Mouse (Mus musculus): ENCODE results near the gene Zfp385b. TPM values are rescaled to one million over a fixed set of nuclear protein-coding genes. Genes with fewer than 3 reads are reported as not detected.
A peak's percentile ranks its signal among the peaks of the same experiment; 100 is the strongest.

Gene Zfp385b
- polyA plus RNA-seq, 1 experiment from 2014 or later, result 2.8 TPM

GRCm38 (mm10) chr2:77777047-77777686 is 42.3 kb downstream of the Zfp385b start:
- Histone ChIP-seq H3K27me3 (no peaks in the 10 kb centered on the region), H3K27ac (replicated peaks) (peak overlapping the region; percentile 10; the same call in 1 of the 2 replicates), H3K4me3 (no peak overlapping the region), H3K4me1 (peaks cover 19% of the 10 kb centered on the region), H3K9me3 (no peaks in the 10 kb centered on the region), H3K4me2 (replicated peaks) (peak overlapping the region; percentile 29), H3K36me3 (no peaks in the 10 kb centered on the region), H3K9ac (replicated peaks) (no peak overlapping the region)
- ATAC-seq (ENCODE audit: low FRiP score, low read depth), result peak; percentile 80; the same call in 1 of the 2 replicates
- WGBS, result 12% methylated on average over 10 of the region's 10 CpGs

DNA sequence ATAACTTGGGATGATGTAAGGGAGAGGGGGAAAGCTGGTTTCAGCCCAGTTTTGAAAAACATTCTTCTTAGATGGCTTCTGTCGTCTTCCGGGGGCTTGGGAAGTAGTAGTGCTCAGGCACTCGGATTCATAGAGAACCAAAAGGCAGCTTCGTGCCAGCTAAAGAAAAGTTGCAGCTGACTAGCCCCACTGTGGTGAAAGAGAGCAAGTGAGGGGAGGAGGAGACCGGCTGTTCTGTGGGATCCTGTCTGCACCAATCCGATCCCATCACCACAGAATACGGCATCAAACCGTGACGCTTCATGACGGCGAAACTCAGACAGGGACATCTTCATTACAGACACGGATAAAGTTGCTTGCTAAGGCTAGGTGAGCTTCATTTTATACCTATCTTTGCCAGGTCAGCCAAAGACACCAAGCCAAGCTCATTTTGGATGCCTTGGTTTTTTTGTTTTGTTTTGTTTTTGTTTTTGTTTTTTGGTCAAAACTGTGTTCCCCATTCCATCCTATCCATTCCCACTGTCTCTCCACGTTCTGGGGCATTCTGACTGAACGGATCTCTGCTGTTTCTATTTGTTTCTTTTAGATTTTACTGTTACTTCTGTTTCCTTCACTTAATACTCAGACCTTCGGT is 44.1 kb downstream of the Zfp385b start:
- Histone ChIP-seq H3K9ac (replicated peaks) (no peak overlapping the region), H3K27ac (replicated peaks) (no peak overlapping the region), H3K27me3 (no peaks in the 10 kb centered on the region), H3K4me3 (no peak overlapping the region), H3K36me3 (no peaks in the 10 kb centered on the region), H3K4me2 (replicated peaks) (peak overlapping the region; percentile 37), H3K4me1 (peaks cover 19% of the 10 kb centered on the region), H3K9me3 (no peaks in the 10 kb centered on the region)
- 40% methylated on average over 15 of the region's 15 CpGs for WGBS
- ATAC-seq (ENCODE audit: low FRiP score, low read depth), result peak; percentile 82

- H3K27ac ChIP-seq (replicated peaks), result no peak overlapping the region
- no peaks in the 10 kb centered on the region for H3K27me3 ChIP-seq
- H3K9me3 ChIP-seq, result no peaks in the 10 kb centered on the region
- no peak for ATAC-seq (ENCODE audit: low FRiP score, low read depth)
- no peak overlapping the region for H3K4me2 ChIP-seq (replicated peaks)
- no peaks in the 10 kb centered on the region for H3K36me3 ChIP-seq
- 92% methylated on average over 8 of the region's 8 CpGs for WGBS
- no peak overlapping the region for H3K4me3 ChIP-seq
- no peak overlapping the region for H3K9ac ChIP-seq (replicated peaks)
- peaks cover 1% of the 10 kb centered on the region for H3K4me1 ChIP-seq
Measured at GRCm38 (mm10) chr2:77770056-77770697, 49.3 kb downstream of the Zfp385b start.

GRCm38 (mm10) chr2:77768321-77768886 is 51.0 kb downstream of the Zfp385b start:
- H3K4me1 ChIP-seq, result no peaks in the 10 kb centered on the region; the same call in 1 of the 2 replicates
- 76% methylated on average over 17 of the region's 17 CpGs for WGBS
- no peak overlapping the region for H3K9ac ChIP-seq (replicated peaks)
- no peaks in the 10 kb centered on the region for H3K9me3 ChIP-seq
- H3K27ac ChIP-seq (replicated peaks), result no peak overlapping the region
- no peak for ATAC-seq (ENCODE audit: low FRiP score, low read depth)
- no peaks in the 10 kb centered on the region for H3K27me3 ChIP-seq
- no peak overlapping the region for H3K4me2 ChIP-seq (replicated peaks)
- no peaks in the 10 kb centered on the region for H3K36me3 ChIP-seq
- no peak overlapping the region for H3K4me3 ChIP-seq

DNA sequence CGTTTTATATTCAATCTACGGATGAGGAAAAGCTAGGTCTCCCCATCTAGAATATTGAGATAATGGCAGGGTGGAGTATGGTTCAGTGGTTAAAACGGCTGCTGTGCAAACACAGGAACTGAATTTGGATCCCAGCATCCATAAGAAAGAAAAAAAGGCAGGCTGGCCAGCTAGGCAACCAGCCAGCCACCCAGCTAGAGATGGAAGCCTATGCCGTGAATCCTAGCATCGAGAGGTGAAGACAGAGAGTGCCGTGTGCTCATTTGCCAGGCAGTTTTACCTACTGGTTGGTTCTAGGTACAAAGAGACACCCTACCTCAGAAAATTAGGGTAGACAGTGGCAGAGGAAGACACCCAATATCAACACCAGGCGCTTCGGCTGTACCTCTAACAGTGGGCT is 57.5 kb downstream of the Zfp385b start:
- Histone ChIP-seq H3K4me1 (no peaks in the 10 kb centered on the region), H3K9ac (replicated peaks) (no peak overlapping the region), H3K27me3 (no peaks in the 10 kb centered on the region), H3K9me3 (no peaks in the 10 kb centered on the region), H3K27ac (replicated peaks) (no peak overlapping the region), H3K4me3 (no peak overlapping the region), H3K36me3 (no peaks in the 10 kb centered on the region), H3K4me2 (replicated peaks) (no peak overlapping the region)
- ATAC-seq (ENCODE audit: low FRiP score, low read depth), result no peak
- 94% methylated on average over 8 of the region's 8 CpGs for WGBS

DNA sequence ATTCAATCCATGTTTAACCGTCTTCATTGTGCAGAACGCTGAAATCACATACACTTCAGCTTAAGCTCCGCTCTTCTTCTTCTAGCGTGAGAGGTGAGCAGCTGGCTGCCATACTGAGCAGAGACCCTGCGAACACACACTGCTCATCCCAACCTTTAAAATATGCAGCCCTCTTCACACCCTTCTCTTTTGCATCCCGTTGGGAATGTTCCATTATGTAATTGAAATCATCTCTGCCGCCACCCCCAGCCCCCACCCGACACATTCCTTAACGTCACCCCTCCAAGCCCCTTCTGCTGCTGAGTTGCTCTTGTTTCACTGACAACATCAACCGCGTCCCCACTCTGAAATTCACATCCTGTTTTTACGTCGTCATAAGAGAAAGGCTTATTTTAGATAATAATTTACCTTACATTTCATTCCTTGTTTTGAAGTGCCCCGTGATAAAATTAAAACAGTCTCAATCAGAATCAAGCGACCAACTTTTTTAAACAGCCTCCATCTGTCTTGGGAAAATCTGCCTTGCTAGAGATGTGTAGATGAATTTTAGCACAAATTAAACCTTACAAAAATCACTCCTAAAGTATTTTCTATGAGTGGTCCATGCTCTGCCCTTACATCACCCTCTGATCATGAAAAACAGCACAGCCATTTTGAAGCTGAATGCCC is 60.9 kb downstream of the Zfp385b start:
- Histone ChIP-seq H3K36me3 (no peaks in the 10 kb centered on the region), H3K4me3 (no peak overlapping the region), H3K27me3 (no peaks in the 10 kb centered on the region), H3K9me3 (no peaks in the 10 kb centered on the region), H3K27ac (replicated peaks) (no peak overlapping the region), H3K4me2 (replicated peaks) (no peak overlapping the region), H3K4me1 (peaks cover 5% of the 10 kb centered on the region; the same call in 1 of the 2 replicates), H3K9ac (replicated peaks) (no peak overlapping the region)
- 77% methylated on average over 15 of the region's 15 CpGs for WGBS
- ATAC-seq (ENCODE audit: low FRiP score, low read depth), result no peak

- 52% methylated on average over 4 of the region's 4 CpGs for WGBS
- ATAC-seq (ENCODE audit: low FRiP score, low read depth), result no peak
Measured at GRCm38 (mm10) chr2:77752491-77752890, 66.9 kb downstream of the Zfp385b start.

GRCm38 (mm10) chr2:77749631-77750030 is 69.8 kb downstream of the Zfp385b start:
- Histone ChIP-seq H3K9ac (replicated peaks) (no peak overlapping the region), H3K4me2 (replicated peaks) (no peak overlapping the region), H3K27ac (replicated peaks) (no peak overlapping the region), H3K4me1 (peaks cover 3% of the 10 kb centered on the region; the same call in 1 of the 2 replicates), H3K4me3 (no peak overlapping the region), H3K36me3 (no peaks in the 10 kb centered on the region), H3K27me3 (no peaks in the 10 kb centered on the region), H3K9me3 (no peaks in the 10 kb centered on the region)
- WGBS, result 75% methylated on average over 3 of the region's 3 CpGs
- no peak for ATAC-seq (ENCODE audit: low FRiP score, low read depth)

More at GRCm38 (mm10) chr2:77752491-77752890, 66.9 kb downstream of the Zfp385b start:
- no peak overlapping the region for H3K4me2 ChIP-seq (replicated peaks)
- no peak overlapping the region for H3K4me3 ChIP-seq
- no peak overlapping the region for H3K9ac ChIP-seq (replicated peaks)
- H3K27ac ChIP-seq (replicated peaks), result no peak overlapping the region
- no peaks in the 10 kb centered on the region for H3K36me3 ChIP-seq
- H3K27me3 ChIP-seq, result no peaks in the 10 kb centered on the region
- H3K9me3 ChIP-seq, result no peaks in the 10 kb centered on the region
- H3K4me1 ChIP-seq, result peaks cover 5% of the 10 kb centered on the region; the same call in 1 of the 2 replicates

DNA sequence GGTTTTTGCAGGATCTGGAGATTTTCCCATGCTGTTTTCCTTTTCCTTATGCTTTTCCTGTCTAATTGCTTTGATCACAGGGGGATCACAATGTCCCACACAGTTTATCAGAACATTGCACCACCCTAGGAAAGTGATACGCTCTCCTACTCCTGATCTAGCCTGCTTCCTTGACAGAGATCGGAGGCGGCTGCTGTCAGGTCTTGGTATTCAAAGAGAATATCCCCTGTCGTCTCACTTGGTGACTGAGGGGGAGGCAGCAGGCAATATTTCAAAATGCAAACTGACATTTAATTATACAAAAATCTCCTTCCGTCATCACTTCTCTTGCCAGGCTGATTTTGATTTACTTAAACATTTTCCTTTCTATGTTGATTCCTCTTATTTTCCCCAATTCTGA is 73.0 kb downstream of the Zfp385b start:
- H3K9ac ChIP-seq (replicated peaks), result no peak overlapping the region
- no peaks in the 10 kb centered on the region for H3K9me3 ChIP-seq
- no peak overlapping the region for H3K4me3 ChIP-seq
- no peaks in the 10 kb centered on the region for H3K36me3 ChIP-seq
- H3K4me2 ChIP-seq (replicated peaks), result no peak overlapping the region
- no peak overlapping the region for H3K27ac ChIP-seq (replicated peaks)
- no peaks in the 10 kb centered on the region for H3K27me3 ChIP-seq
- no peaks in the 10 kb centered on the region for H3K4me1 ChIP-seq
- no peak for ATAC-seq (ENCODE audit: low FRiP score, low read depth)
- 87% methylated on average over 5 of the region's 5 CpGs for WGBS

DNA sequence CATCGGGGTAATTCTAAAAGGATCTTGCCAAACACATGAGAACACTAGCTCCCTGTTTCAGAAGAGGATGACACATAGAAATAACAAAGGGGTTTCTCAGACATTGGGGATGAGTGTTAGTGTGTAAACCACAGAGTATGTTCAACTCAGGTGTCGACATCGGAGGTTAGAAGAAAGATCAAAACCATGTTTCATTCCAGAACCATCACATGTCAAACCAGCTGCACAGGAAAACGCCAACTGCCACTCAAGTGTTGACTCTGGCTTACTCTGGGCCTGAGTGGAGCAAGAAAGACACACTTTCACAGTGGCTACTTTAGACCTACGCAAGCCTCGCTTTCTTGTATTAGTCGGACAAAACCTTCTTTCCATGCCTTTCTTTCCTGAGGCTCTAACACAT is 74.2 kb downstream of the Zfp385b start:
- no peak overlapping the region for H3K27ac ChIP-seq (replicated peaks)
- no peaks in the 10 kb centered on the region for H3K4me1 ChIP-seq
- H3K4me2 ChIP-seq (replicated peaks), result no peak overlapping the region
- no peaks in the 10 kb centered on the region for H3K27me3 ChIP-seq
- no peak overlapping the region for H3K9ac ChIP-seq (replicated peaks)
- WGBS, result 90% methylated on average over 7 of the region's 7 CpGs
- H3K4me3 ChIP-seq, result no peak overlapping the region
- no peak for ATAC-seq (ENCODE audit: low FRiP score, low read depth)
- no peaks in the 10 kb centered on the region for H3K36me3 ChIP-seq
- no peaks in the 10 kb centered on the region for H3K9me3 ChIP-seq

DNA sequence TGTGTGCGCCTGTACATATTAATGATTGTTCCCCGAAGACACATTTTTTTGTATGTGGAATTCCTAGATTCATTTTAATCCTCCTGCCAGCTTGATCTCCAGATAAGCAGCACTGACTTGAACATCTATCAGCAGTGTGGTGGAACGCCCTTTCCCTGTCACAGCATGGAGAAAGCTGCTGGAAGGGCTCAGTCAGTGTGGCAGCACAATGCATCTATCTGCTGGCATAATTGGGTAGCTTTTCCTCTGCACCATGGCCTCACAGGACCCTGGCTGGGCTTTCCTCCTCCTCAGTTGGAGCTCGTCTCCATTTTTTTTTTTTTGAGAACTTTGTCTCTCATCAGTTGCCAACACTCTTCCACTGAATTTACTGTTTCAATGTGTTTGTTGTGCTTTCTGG is 77.1 kb downstream of the Zfp385b start:
- no peaks in the 10 kb centered on the region for H3K4me1 ChIP-seq
- H3K27ac ChIP-seq (replicated peaks), result no peak overlapping the region
- no peak overlapping the region for H3K4me3 ChIP-seq
- no peaks in the 10 kb centered on the region for H3K36me3 ChIP-seq
- no peak overlapping the region for H3K4me2 ChIP-seq (replicated peaks)
- no peaks in the 10 kb centered on the region for H3K27me3 ChIP-seq
- WGBS, result 74% methylated on average over 4 of the region's 4 CpGs
- ATAC-seq (ENCODE audit: low FRiP score, low read depth), result no peak
- no peak overlapping the region for H3K9ac ChIP-seq (replicated peaks)
- no peaks in the 10 kb centered on the region for H3K9me3 ChIP-seq

GRCm38 (mm10) chr2:77730196-77730595 is 89.2 kb downstream of the Zfp385b start:
- ATAC-seq (ENCODE audit: low FRiP score, low read depth), result no peak
- Histone ChIP-seq H3K9ac (replicated peaks) (no peak overlapping the region), H3K36me3 (no peaks in the 10 kb centered on the region), H3K27me3 (no peaks in the 10 kb centered on the region), H3K9me3 (no peaks in the 10 kb centered on the region), H3K4me3 (no peak overlapping the region), H3K4me1 (no peaks in the 10 kb centered on the region), H3K27ac (replicated peaks) (no peak overlapping the region), H3K4me2 (replicated peaks) (no peak overlapping the region)
- 84% methylated on average over 2 of the region's 2 CpGs for WGBS

All from midbrain, embryonic 12.5 days (tissue).